Mouse (Mus musculus) ES-E14 (cell line): Measurements from ENCODE around the gene Pla2g2d.

Experiments
- HCFC1 ChIP-seq: IDR thresholded peaks from 2 replicates; pipeline ENCODE4 v1.6.1; 2012; ENCODE audit warnings: low read length, inconsistent platforms, borderline replicate concordance; ENCODE audit not compliant: insufficient read depth
- MAFK ChIP-seq: IDR thresholded peaks from 2 replicates; pipeline ENCODE4 v1.6.1; 2014; ENCODE audit warnings: mild to moderate bottlenecking, low read depth, low read length, inconsistent platforms; ENCODE audit not compliant: insufficient read depth
- ZC3H11A ChIP-seq: IDR thresholded peaks from 2 replicates; pipeline ENCODE4 v1.6.1; 2012; ENCODE audit warnings: low read depth, mild to moderate bottlenecking, inconsistent platforms, low read length, borderline replicate concordance

- TF ChIP-seq HCFC1 (no peak), MAFK (no peak), ZC3H11A (no peak)
These were observed 38.5 kb upstream of the Pla2g2d start, which contains the start of gene Ubxn10 for GRCm38 (mm10) chr4:138737031-138737430.
